Mouse (Mus musculus) cortical plate, adult 2 months (tissue): ENCODE measurements at regions not wholly inside any gene's neighbourhood (a gene's known extent, or its start where the extent isn't known, plus 50 kb on each side); places are given as distances from the start of the nearest gene placed in this dataset.

ENCODE experiments used
- CTCF ChIP-seq: fragments of 200-500 bp; IDR thresholded peaks from 2 replicates; pipeline ENCODE4 v1.5.1; 2011; ENCODE audit warnings: mild to moderate bottlenecking, control low read depth, low read length; ENCODE audit not compliant: insufficient read depth; ENCODE audit errors: extremely low read depth
- POLR2A ChIP-seq: fragments of 200-500 bp; IDR thresholded peaks from 2 replicates; pipeline ENCODE4 v1.6.1; 2011; ENCODE audit warnings: mild to moderate bottlenecking, low read length, control low read depth; ENCODE audit not compliant: insufficient read depth; ENCODE audit errors: extremely low read depth

- TF ChIP-seq POLR2A (no peak), CTCF (no peak)
Measured at GRCm38 (mm10) chr10:67658005-67658545, 109.3 kb upstream of the Ado start.
